Mouse (Mus musculus): ENCODE results near the gene Apoc3. TPM values are rescaled to one million over a fixed set of nuclear protein-coding genes. Genes with fewer than 3 reads are reported as not detected.

The Apoc3 gene
- not detected for polyA plus RNA-seq (2017; shearing (Covaris generic))

GRCm38 (mm10) chr9:46235596-46235648 is at the start of gene Apoc3:
Gene Apoc3 (minus strand): TSS chr9:46235636.

GRCm38 (mm10) chr9:46282631-46283436 is 47.4 kb upstream of the Apoc3 start, which contains the start of gene Bud13:
Gene Bud13 (plus strand): TSS chr9:46283008.

GRCm38 (mm10) chr9:46272677-46273454 is 37.4 kb upstream of the Apoc3 start, which contains the start of gene Zpr1:
Gene Zpr1 (plus strand): TSS chr9:46273064.

GRCm38 (mm10) chr9:46268343-46268873 is 33.0 kb upstream of the Apoc3 start, which contains the start of gene Apoa5:
Gene Apoa5 (plus strand): TSS chr9:46268633.

GRCm38 (mm10) chr9:46240526-46241153 is 5.2 kb upstream of the Apoc3 start, which contains the start of gene Apoa4:
Gene Apoa4 (plus strand): TSS chr9:46240696.

GRCm38 (mm10) chr9:46228491-46228890 is 6.9 kb downstream of the Apoc3 start, which contains the start of gene Apoa1:
Gene Apoa1 (plus strand): TSS chr9:46228580.

Other genes starting within 250 kb of the Apoc3 start
- gene Pafah1b2, start 222.9 kb downstream of the Apoc3 start, polyA plus RNA-seq (2017; shearing (Covaris generic)), result 74.9 TPM
- 4.1 TPM for gene Sik3, start 222.8 kb downstream of the Apoc3 start, polyA plus RNA-seq (2017; shearing (Covaris generic))
- gene Apoa1, start 7.1 kb downstream of the Apoc3 start, polyA plus RNA-seq (2017; shearing (Covaris generic)), result not detected
- not detected for gene Apoa4, start 5.1 kb upstream of the Apoc3 start, polyA plus RNA-seq (2017; shearing (Covaris generic))
- not detected for gene Apoa5, start 33.0 kb upstream of the Apoc3 start, polyA plus RNA-seq (2017; shearing (Covaris generic))
- gene Zpr1, start 37.4 kb upstream of the Apoc3 start, polyA plus RNA-seq (2017; shearing (Covaris generic)), result 75.5 TPM
- 26.0 TPM for gene Bud13, start 47.4 kb upstream of the Apoc3 start, polyA plus RNA-seq (2017; shearing (Covaris generic))
- not detected for gene 4931429L15Rik, start 84.3 kb upstream of the Apoc3 start, polyA plus RNA-seq (2017; shearing (Covaris generic))

Measured in activated CD4-positive, CD25-positive, alpha-beta regulatory T cell, adult 9 weeks (primary cell).